Mouse (Mus musculus): Measurements from ENCODE around the gene Cavin2. TPM values are rescaled to one million over a fixed set of nuclear protein-coding genes. Genes with fewer than 3 reads are reported as not detected.

Cavin2 gene
- polyA plus RNA-seq, 1 experiment from 2014 or later = 33.3 TPM

GRCm38 (mm10) chr1:51271845-51272244 is 17.1 kb upstream of the Cavin2 start:
- no peak for ATAC-seq (replicated peaks; ENCODE audit: low FRiP score)
- 59% methylated on average over 4 of the region's 4 CpGs for WGBS
- H3K36me3 ChIP-seq = no peaks in the 10 kb centered on the region
- no peak overlapping the region for H3K4me2 ChIP-seq
- H3K4me1 ChIP-seq = peaks cover 11% of the 10 kb centered on the region; the same call in 1 of the 2 replicates
- no peak overlapping the region for H3K9ac ChIP-seq
- no peak overlapping the region for H3K27ac ChIP-seq
- H3K27me3 ChIP-seq = no peaks in the 10 kb centered on the region
- no peak overlapping the region for H3K4me3 ChIP-seq (replicated peaks)
- H3K9me3 ChIP-seq (replicated peaks) = no peaks in the 10 kb centered on the region

GRCm38 (mm10) chr1:51272583-51273201 is 16.2 kb upstream of the Cavin2 start:
- no peak for ATAC-seq (replicated peaks; ENCODE audit: low FRiP score)
- no peak overlapping the region for H3K9ac ChIP-seq
- WGBS = 57% methylated on average over 4 of the region's 4 CpGs

GRCm38 (mm10) chr1:51277879-51278567 is 10.9 kb upstream of the Cavin2 start:
- H3K27ac ChIP-seq = no peak overlapping the region
- H3K27me3 ChIP-seq = no peaks in the 10 kb centered on the region
- ATAC-seq (replicated peaks; ENCODE audit: low FRiP score) = no peak
- no peak overlapping the region for H3K9ac ChIP-seq
- H3K4me3 ChIP-seq (replicated peaks) = no peak overlapping the region
- H3K9me3 ChIP-seq (replicated peaks) = no peaks in the 10 kb centered on the region
- H3K36me3 ChIP-seq = no peaks in the 10 kb centered on the region
- WGBS = 75% methylated on average over 1 of the region's 2 CpGs
- H3K4me2 ChIP-seq = no peak overlapping the region
- no peaks in the 10 kb centered on the region for H3K4me1 ChIP-seq

More at GRCm38 (mm10) chr1:51272583-51273201, 16.2 kb upstream of the Cavin2 start:
- Histone ChIP-seq H3K9me3 (replicated peaks) (no peaks in the 10 kb centered on the region), H3K27ac (no peak overlapping the region), H3K4me3 (replicated peaks) (no peak overlapping the region), H3K36me3 (no peaks in the 10 kb centered on the region), H3K4me2 (no peak overlapping the region), H3K4me1 (0 out of 2 replicates have a peak, but pooled peaks cover 4% of the 10 kb centered on the region), H3K27me3 (no peaks in the 10 kb centered on the region)

GRCm38 (mm10) chr1:51288201-51288600 is 725 bp upstream of the Cavin2 start:
- H3K4me2 ChIP-seq = no peak overlapping the region
- no peaks in the 10 kb centered on the region for H3K27me3 ChIP-seq
- 58% methylated on average over 3 of the region's 3 CpGs for WGBS
- no peak for ATAC-seq (replicated peaks; ENCODE audit: low FRiP score)
- H3K9me3 ChIP-seq (replicated peaks) = no peaks in the 10 kb centered on the region
- peak overlapping the region; percentile 78 for H3K27ac ChIP-seq
- no peak overlapping the region for H3K9ac ChIP-seq
- H3K36me3 ChIP-seq = no peaks in the 10 kb centered on the region
- H3K4me1 ChIP-seq = peaks cover 26% of the 10 kb centered on the region
- H3K4me3 ChIP-seq (replicated peaks) = 0 out of 2 replicates have a peak overlapping the region, but pooled peaks have one; percentile 32

GRCm38 (mm10) chr1:51289620-51290445 is 907 bp downstream of the Cavin2 start:
- WGBS = 68% methylated on average over 17 of the region's 17 CpGs
- H3K36me3 ChIP-seq = no peaks in the 10 kb centered on the region
- H3K4me2 ChIP-seq = peak overlapping the region; percentile 50
- peak; percentile 73 for ATAC-seq (replicated peaks; ENCODE audit: low FRiP score)
- H3K9me3 ChIP-seq (replicated peaks) = no peaks in the 10 kb centered on the region
- peak overlapping the region; percentile 32 for H3K4me3 ChIP-seq (replicated peaks)
- peaks cover 26% of the 10 kb centered on the region for H3K4me1 ChIP-seq
- H3K27ac ChIP-seq = peak overlapping the region; percentile 78
- H3K9ac ChIP-seq = no peak overlapping the region
- H3K27me3 ChIP-seq = no peaks in the 10 kb centered on the region

- Histone ChIP-seq H3K27ac (peak overlapping the region; percentile 78), H3K9me3 (replicated peaks) (no peaks in the 10 kb centered on the region), H3K4me3 (replicated peaks) (peak overlapping the region; percentile 32), H3K36me3 (no peaks in the 10 kb centered on the region), H3K27me3 (no peaks in the 10 kb centered on the region), H3K4me2 (peak overlapping the region; percentile 50), H3K9ac (no peak overlapping the region), H3K4me1 (peaks cover 26% of the 10 kb centered on the region)
- WGBS = 45% methylated on average over 4 of the region's 4 CpGs
- ATAC-seq (replicated peaks; ENCODE audit: low FRiP score) = no peak
Observed at GRCm38 (mm10) chr1:51290634-51291033, 1.7 kb downstream of the Cavin2 start.

GRCm38 (mm10) chr1:51292348-51292747 is 3.4 kb downstream of the Cavin2 start:
- no peaks in the 10 kb centered on the region for H3K9me3 ChIP-seq (replicated peaks)
- H3K4me1 ChIP-seq = peaks cover 28% of the 10 kb centered on the region
- no peak overlapping the region for H3K4me3 ChIP-seq (replicated peaks)
- H3K9ac ChIP-seq = no peak overlapping the region
- no peak for ATAC-seq (replicated peaks; ENCODE audit: low FRiP score)
- no peaks in the 10 kb centered on the region for H3K27me3 ChIP-seq
- 84% methylated on average over 4 of the region's 4 CpGs for WGBS
- H3K36me3 ChIP-seq = no peaks in the 10 kb centered on the region
- H3K4me2 ChIP-seq = peak overlapping the region; percentile 10; the same call in 1 of the 2 replicates
- no peak overlapping the region for H3K27ac ChIP-seq

GRCm38 (mm10) chr1:51300295-51300930 is 11.5 kb downstream of the Cavin2 start:
- H3K9me3 ChIP-seq (replicated peaks) = no peaks in the 10 kb centered on the region
- H3K36me3 ChIP-seq = no peaks in the 10 kb centered on the region
- no peak overlapping the region for H3K27ac ChIP-seq
- no peak overlapping the region for H3K9ac ChIP-seq
- no peak overlapping the region for H3K4me2 ChIP-seq
- ATAC-seq (replicated peaks; ENCODE audit: low FRiP score) = no peak
- H3K4me3 ChIP-seq (replicated peaks) = no peak overlapping the region
- WGBS = 79% methylated on average over 11 of the region's 11 CpGs
- no peaks in the 10 kb centered on the region for H3K27me3 ChIP-seq
- H3K4me1 ChIP-seq = peaks cover 5% of the 10 kb centered on the region; the same call in 1 of the 2 replicates

- no peak overlapping the region for H3K27ac ChIP-seq
- no peak overlapping the region for H3K9ac ChIP-seq
- no peaks in the 10 kb centered on the region for H3K9me3 ChIP-seq (replicated peaks)
- H3K4me3 ChIP-seq (replicated peaks) = no peak overlapping the region
- no peak overlapping the region for H3K4me2 ChIP-seq
- no peaks in the 10 kb centered on the region for H3K36me3 ChIP-seq
- no peaks in the 10 kb centered on the region for H3K4me1 ChIP-seq
- H3K27me3 ChIP-seq = no peaks in the 10 kb centered on the region
- WGBS = 88% methylated on average over 3 of the region's 3 CpGs
- ATAC-seq (replicated peaks; ENCODE audit: low FRiP score) = no peak
Observed at GRCm38 (mm10) chr1:51307056-51307455, 18.1 kb downstream of the Cavin2 start.

GRCm38 (mm10) chr1:51315476-51315875 is 26.6 kb downstream of the Cavin2 start:
- no peak overlapping the region for H3K4me2 ChIP-seq
- no peaks in the 10 kb centered on the region for H3K9me3 ChIP-seq (replicated peaks)
- H3K4me3 ChIP-seq (replicated peaks) = no peak overlapping the region
- no peak overlapping the region for H3K27ac ChIP-seq
- no peaks in the 10 kb centered on the region for H3K27me3 ChIP-seq
- 71% methylated on average over 2 of the region's 2 CpGs for WGBS
- H3K9ac ChIP-seq = no peak overlapping the region
- no peaks in the 10 kb centered on the region for H3K36me3 ChIP-seq
- ATAC-seq (replicated peaks; ENCODE audit: low FRiP score) = no peak
- H3K4me1 ChIP-seq = no peaks in the 10 kb centered on the region

- no peak for ATAC-seq (replicated peaks; ENCODE audit: low FRiP score)
- H3K27ac ChIP-seq = no peak overlapping the region
- 71% methylated on average over 6 of the region's 6 CpGs for WGBS
- H3K27me3 ChIP-seq = no peaks in the 10 kb centered on the region
- no peak overlapping the region for H3K4me2 ChIP-seq
- no peaks in the 10 kb centered on the region for H3K9me3 ChIP-seq (replicated peaks)
- no peak overlapping the region for H3K4me3 ChIP-seq (replicated peaks)
- H3K36me3 ChIP-seq = no peaks in the 10 kb centered on the region
- no peaks in the 10 kb centered on the region for H3K4me1 ChIP-seq
- no peak overlapping the region for H3K9ac ChIP-seq
Observed at GRCm38 (mm10) chr1:51323506-51323905, 34.6 kb downstream of the Cavin2 start.
